Mouse (Mus musculus) 3134 (cell line): ENCODE measurements around the gene Prickle2.

ENCODE experiments used
- DNase-seq: peaks from one replicate; pipeline ENCODE4 v3.0.0-alpha.2; 2011; ENCODE audit warnings: low spot score; ENCODE audit not compliant: insufficient read length; ENCODE audit errors: extremely low read depth

The Prickle2 gene

DNA sequence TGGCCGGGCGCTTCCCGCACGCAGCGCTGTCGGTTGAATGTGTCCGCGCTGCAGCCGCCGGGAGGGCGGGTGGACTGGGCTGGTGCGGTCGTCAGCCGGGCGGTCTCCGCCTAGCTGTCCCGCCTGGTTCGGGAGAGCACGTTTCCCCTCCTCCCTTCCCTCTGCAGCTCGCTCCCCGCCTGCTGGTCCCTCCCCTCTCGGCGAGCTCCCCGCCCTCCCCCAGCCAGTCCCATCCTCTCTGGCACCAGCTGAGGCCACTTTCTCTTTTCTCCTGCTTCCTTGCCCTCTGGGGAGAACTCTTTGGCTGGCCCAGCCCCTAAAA, at the start of gene Prickle2:
TSS of gene Prickle2 (minus strand) at position 11 of the 322 bp plus-strand sequence.
- DNase-seq = no peak

GRCm38 (mm10) chr6:92752737-92753136, 46.8 kb upstream of the Prickle2 start:
- DNase-seq = no peak

GRCm38 (mm10) chr6:92749420-92749819, 43.5 kb upstream of the Prickle2 start:
- DNase-seq = no peak

- no peak for DNase-seq
These were observed 37.6 kb upstream of the Prickle2 start for GRCm38 (mm10) chr6:92743605-92744004.

DNA sequence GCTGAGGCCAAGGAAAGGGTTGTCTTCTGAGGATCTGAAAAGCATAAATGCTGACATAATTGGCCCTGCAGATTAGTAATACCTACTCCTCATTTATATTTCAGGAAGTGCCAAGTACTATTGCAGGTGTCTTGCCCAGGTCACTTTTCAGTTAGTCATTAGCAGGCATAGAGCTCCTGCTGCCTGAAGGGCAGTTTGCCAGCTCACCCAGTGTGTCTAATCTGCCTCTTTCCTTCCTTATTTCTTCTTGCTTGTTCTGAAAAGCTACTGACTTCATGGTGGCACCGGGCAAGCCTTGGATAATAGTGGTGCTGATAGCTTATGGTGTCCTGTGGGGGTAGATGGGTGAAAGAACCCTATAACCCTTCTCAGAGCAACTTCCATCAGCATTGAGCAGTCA, 31.2 kb upstream of the Prickle2 start:
- no peak for DNase-seq

DNA sequence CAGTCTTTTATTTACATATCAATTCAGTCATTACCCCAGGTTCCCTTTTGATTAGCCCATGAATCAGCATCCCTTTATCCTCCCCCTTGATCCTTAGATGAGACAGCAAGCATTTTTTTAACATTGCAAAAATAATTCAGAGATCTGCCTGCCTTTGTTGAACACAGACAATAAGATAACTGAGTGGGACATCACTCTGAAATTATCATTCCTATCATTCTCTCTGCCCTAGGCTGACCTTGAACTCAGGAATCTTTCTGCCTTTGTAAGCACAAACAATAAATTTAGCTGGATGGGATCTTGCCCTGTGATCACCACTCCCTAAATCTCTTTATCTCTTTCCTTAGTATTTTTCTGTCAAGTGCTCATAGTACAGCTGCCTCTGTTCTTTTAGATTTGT, 27.7 kb upstream of the Prickle2 start:
- DNase-seq = no peak

GRCm38 (mm10) chr6:92728514-92728913, 22.6 kb upstream of the Prickle2 start:
- no peak for DNase-seq

GRCm38 (mm10) chr6:92728084-92728483, 22.1 kb upstream of the Prickle2 start:
- no peak for DNase-seq

GRCm38 (mm10) chr6:92727351-92727986, 21.5 kb upstream of the Prickle2 start:
- DNase-seq = no peak

DNA sequence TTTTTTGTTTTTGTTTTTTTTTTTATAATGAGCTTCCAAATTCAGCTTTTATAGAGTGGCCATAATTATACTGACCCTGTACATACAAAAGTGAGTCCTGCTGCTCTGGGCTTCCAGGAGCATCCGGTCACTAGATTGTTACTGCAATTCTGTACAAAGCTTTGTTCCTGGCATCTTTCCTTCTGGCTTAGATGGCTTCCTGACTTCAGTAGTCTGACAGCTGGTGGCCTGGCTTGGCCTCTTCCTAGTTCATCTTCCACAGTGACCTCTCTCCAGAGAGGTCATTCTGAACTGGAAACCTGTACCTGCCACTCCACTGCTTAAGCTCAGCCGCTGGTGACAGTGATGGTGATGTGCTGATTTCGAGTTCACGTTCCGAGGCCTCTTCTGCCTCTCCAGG, 20.2 kb upstream of the Prickle2 start:
- no peak for DNase-seq

- DNase-seq = no peak
These were observed 18.4 kb upstream of the Prickle2 start for GRCm38 (mm10) chr6:92724394-92724793.

- DNase-seq = no peak
These were observed 9.9 kb upstream of the Prickle2 start for GRCm38 (mm10) chr6:92715806-92716205.

GRCm38 (mm10) chr6:92714748-92715147, 8.8 kb upstream of the Prickle2 start:
- DNase-seq = no peak

DNA sequence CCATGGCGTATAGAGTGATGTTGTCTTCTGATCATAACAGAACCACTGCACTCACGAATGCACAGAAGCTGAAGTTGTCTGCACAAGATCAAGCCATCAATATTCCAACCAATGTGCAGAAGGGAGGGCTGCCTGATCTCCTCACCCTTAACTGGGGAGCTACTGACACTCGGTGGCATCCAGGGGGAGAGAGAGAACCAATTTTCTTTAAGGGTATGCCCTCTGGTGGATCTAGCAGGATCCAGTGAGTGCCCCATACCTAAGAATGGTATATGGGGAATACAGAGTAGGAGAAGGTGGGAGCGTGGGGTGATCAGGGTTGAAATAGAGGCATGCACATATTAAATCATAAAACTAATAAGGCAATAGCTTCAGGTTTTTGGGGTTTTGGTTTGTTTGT, 2.2 kb upstream of the Prickle2 start:
- no peak for DNase-seq

DNA sequence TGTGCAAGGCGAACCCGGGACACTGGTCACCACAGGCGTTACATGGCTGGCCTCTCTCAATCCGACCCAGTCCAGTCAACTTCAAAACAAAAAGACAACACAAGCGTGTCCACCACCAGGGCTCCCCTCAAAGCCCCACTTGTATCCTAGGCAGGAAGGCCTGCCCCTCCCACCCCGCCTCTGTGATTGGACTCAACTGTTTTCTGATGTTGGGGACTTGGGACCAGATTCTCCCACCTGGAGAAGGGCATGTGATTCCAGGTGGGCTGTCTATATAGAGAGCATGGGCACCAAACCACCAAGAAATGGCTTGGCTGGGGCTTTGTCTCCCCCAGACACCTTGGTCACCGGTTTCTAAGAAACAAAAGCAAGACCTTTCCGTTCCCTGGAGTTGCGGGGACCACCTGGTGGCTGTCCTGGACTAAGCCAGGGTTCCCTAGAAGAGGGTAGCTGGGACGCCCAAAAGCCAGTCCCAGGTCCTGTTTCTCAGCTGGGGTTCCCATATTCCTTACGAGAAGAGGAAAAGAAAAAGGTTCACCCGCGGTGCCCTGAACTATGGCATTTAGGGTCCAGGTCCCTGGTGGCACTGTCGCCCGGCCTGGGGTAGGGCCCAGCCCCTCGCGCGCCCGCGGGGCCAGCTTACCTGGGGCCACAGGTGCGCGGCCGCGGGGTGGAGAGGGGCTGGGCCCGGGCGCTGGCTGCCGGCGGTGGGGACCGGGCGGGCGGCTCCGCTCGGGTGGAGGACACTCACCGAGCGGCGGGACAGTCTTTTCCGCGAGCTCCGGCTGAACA, 406 bp downstream of the Prickle2 start:
- DNase-seq = no peak

GRCm38 (mm10) chr6:92704810-92705209, 1.1 kb downstream of the Prickle2 start:
- DNase-seq = no peak

- no peak for DNase-seq
These were observed 6.3 kb downstream of the Prickle2 start for GRCm38 (mm10) chr6:92699491-92700209.

DNA sequence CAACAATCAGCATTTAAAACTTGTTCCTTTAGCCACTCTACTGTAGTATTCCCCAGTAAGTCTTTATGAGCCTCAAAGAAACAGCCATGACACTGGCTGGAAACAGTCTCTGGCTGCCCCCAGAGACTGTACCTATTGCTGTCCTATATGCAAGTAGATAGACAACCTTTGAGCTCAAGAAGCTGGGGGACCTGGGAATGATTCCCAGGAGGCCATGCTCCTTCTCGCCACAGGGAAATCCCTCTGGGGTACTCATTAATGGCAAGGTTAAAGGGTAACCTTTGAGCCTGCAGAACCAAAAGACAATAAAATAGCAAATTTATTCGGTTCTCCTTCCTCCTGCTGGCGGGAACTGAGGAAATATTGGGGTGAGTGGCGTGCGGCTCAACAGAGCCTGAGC, 8.1 kb downstream of the Prickle2 start:
- no peak for DNase-seq

GRCm38 (mm10) chr6:92687317-92687716, 18.6 kb downstream of the Prickle2 start:
- DNase-seq = no peak

DNA sequence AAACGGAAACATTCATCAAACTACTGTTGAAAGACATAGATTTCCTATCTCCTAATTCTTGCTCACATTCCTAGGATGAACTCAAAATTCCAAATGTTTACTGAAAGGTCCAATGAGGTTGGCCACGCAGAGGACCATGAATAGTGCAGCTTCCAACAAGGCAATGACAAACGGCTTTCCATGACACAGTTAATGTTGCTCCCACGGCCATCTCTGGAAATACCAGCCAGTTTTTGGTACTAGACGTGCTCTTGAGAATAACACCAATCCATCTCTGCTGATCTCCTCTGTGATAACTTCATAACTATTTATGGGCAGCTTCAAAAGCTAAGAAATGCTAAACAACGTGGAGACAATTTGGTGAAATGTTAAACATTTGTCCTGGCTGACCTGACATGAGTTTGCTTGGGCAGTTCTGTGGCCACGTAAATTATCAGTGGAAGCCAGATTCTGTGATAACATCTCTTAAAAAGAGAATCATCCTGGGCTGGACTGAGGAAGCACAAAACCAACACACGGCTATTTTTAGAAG, 31.5 kb downstream of the Prickle2 start:
- no peak for DNase-seq

GRCm38 (mm10) chr6:92670518-92671147, 35.3 kb downstream of the Prickle2 start:
- DNase-seq = no peak
